Mouse (Mus musculus) spleen, postnatal 36 days (tissue): Measurements from ENCODE around the gene Gtf2a1.
A peak's percentile ranks its signal among the peaks of the same experiment; 100 is the strongest.
"Not testable (repeated sequence)": the region's sequence is repeated elsewhere in the genome, so short reads cannot be mapped to it uniquely, and the experiment has no call there.

Experiments
- DNase-seq, 2 experiments: peaks; one replicate each; pipeline ENCODE4 v3.0.0; 2022; ENCODE audit warnings: low spot score in 2 of 2, mixed read lengths in 1 of 2

Gtf2a1 gene

GRCm38 (mm10) chr12:91581204-91582070, 8.8 kb downstream of the Gtf2a1 start:
- no peak for DNase-seq

DNA sequence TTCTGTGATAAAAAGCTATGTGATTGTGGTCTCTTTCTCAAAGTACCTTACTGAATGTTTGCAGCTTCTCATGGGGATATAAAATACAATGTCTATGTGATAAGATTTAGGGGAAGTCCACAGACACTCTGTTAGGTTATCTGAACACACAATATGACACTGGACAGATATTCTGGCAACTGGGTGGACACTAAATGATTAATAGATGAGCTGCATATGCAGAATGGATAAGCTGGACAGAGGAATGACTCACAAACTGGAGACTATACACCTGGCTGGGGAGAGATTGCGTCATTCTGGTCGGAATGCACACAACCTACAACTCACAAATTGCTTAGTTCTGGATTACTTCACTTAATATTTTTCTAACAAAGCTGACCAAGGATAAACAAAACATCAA, 10.6 kb downstream of the Gtf2a1 start:
- DNase-seq, result no peak

DNA sequence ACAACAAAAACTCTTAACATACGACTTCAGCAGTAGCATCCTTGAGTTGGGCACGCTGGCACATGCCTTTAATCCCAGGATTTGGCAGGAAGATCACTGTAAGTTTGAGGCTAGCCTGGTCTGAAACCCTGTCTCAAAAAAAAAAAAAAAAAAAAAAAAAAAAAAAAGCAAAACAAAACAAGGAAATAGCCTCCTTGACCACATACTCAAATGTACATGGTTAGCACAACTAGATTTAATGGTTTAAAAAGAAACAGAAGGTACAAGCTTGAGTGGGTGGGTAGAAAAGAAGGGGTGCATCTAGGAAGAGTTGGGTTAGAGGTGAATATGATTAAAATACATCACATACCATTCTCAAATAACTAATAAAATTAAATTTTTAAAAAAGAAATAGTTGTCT, 18.6 kb downstream of the Gtf2a1 start:
- no peak for DNase-seq

- DNase-seq, result no peak
Measured at GRCm38 (mm10) chr12:91569255-91569654, 21.0 kb downstream of the Gtf2a1 start.

- DNase-seq, result no peak
Measured at GRCm38 (mm10) chr12:91567145-91567544, 23.1 kb downstream of the Gtf2a1 start.

DNA sequence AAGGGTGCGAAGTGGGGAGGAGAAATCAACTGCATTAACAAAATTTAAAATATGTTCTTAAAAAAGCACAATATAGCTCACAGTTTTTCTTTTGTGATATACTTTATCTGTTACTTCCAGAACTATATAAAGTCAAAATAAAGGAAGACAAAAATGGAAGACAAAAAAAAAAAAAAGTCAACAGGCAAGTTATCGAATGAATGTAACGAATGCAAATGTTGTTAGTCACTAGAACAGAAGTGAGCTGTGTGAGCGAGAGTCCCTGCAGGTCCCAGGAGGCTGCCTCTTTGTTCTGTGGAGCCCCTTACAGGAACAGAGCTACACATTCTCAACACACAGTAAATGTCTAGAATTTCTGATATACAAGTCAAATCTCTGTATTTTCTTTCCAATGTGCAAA, 32.1 kb downstream of the Gtf2a1 start:
- DNase-seq, result not testable (repeated sequence)

GRCm38 (mm10) chr12:91557358-91558005, 32.8 kb downstream of the Gtf2a1 start:
- DNase-seq, result not testable (repeated sequence)

DNA sequence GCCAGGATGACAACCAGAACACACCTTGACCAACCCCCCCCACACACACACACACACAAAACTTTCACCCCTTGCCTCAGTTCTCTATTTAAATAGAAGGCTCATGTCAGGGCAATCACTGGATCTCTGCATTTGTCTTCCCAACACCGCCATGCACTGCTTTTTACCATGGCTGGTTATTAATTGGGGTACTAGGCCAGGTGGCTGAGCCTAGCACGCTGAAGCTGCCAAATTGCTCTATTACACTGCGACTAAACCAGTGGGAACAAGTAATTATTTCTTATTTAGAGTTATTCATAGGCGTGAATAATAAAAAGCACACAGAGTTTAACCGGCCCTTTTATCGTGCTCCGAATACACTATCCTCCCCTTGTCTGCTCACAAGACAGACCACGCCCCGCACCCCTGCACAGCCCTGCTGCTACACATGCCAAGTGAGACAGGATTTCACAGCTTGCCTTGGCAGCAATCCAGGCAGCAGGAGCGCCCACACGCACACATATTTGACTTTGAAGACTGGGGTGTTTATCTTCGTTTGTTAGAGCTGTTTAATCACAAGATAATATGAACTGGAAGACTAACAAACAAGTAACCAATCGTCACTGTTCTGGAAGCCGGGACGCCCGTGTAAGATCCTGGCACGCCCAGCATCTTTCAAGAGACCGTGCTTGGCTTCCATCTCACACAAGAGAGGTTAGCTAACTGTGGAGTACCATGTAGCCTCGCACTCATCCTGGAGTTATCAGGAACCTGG, 38.3 kb downstream of the Gtf2a1 start:
- DNase-seq, result peak; percentile 7 to 15

- DNase-seq, result no peak
Measured at GRCm38 (mm10) chr12:91549471-91549870, 40.8 kb downstream of the Gtf2a1 start.

GRCm38 (mm10) chr12:91540202-91540601, 50.1 kb downstream of the Gtf2a1 start:
- DNase-seq, result no peak

- no peak for DNase-seq
Measured at GRCm38 (mm10) chr12:91534514-91534913, 55.8 kb downstream of the Gtf2a1 start.

GRCm38 (mm10) chr12:91523626-91524025, 66.7 kb downstream of the Gtf2a1 start:
- no peak for DNase-seq

- DNase-seq, result no peak
Measured at GRCm38 (mm10) chr12:91517808-91518207, 72.5 kb downstream of the Gtf2a1 start.

- DNase-seq, result no peak
Measured at GRCm38 (mm10) chr12:91513980-91514379, 76.3 kb downstream of the Gtf2a1 start.

DNA sequence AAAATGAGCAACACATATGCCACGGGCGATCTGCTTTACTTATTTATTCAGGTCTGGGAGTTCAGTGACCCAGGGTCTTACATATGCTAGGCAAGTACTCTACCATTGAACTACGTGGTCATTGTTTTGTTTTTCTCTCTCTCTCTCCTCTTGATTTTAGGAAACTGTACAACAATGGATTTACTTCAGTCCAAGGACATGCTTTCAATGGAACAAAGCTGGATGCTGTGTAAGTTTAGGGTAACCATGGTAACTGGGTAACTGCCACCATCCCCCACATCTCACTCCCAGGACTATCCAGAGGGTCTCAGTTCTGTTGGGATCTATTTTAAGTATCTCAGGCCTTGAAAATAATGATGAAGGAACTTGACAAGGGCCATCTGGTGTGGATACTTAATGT, 78.5 kb downstream of the Gtf2a1 start:
- DNase-seq, result no peak
